Mouse (Mus musculus): ENCODE measurements around the gene Cadps. TPM values are rescaled to one million over a fixed set of nuclear protein-coding genes. Genes with fewer than 3 reads are reported as not detected.
A peak's percentile ranks its signal among the peaks of the same experiment; 100 is the strongest.

Cadps gene
- total RNA-seq, 2 experiments from 2014 or later = 0.08 TPM; not detected in 1

DNA sequence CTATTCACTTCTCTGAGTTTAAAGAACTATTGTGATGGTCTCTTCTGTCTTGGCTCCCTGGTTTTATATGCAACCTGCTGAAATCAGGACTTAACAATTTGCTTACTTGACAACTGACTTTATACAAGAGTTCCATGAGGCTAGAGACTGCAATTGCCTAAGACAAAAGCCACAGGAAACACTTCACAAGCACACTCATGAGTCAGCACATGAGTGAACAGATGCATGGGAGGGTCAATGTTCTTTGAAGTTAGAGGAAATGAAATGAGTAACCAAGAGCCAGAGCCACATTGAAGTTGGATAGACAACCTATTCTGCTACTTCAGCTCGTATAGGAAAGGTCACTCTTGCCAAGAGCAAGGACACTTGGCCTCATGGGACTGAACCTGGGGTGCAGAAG, 71.1 kb downstream of the Cadps start:
- no peak for DNase-seq
- intact Hi-C loops (cut with DNase I) = no loop called here

DNA sequence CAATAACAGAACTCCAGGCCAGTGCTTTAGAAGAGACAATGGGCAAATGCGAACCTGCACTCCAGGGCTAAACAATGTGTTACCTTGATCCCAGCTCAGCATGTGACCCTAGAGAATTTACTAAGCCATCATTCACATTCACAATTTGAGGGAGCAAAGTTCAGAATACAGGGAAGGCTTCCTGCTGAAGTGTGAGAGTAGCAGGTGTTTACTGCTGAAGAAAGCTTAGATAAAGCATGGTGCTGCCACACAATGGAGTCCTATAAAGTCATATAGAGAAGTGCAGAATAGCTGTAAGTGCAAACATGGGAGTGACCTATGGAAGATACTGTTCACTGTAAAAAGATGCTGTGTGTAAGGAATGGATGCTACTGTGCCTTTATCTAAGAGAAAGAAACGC, 91.9 kb downstream of the Cadps start:
- intact Hi-C loops (cut with DNase I) = no loop called here
- no peak for DNase-seq

DNA sequence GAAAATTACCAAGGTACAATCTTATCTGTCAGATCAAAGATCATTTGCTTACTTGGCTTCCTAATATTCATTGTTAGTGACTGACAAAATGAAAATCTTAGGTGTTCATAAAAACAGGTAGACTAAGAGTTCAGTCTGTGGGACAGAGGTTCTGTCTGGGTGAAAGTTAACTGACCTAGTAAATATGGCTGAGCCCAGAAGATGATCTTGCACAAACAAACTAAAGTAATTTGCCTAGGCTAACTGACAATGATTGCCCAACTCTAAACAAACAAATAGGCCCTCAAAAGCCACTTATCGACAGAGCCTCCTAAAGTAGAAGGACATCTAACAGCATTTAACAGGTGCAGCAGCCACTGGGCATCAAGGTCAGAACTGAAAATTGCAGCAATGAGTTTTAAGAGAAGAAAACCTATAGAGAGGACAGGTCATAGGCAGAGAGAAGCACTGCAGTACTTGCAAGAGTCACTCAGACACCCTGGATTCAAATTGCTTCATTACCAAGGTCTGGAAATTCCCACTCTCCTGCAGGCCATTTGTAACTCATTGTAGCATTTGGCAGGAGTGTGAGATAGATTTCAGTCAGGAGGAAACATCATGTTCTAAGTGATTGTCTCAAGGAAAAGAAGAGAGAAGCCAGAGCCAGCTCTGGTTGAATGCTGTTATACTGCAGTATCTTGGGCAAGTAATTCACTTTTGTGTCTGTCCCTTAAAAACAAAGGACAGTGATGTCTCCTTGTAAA, 100.3 kb downstream of the Cadps start:
- intact Hi-C loops (cut with DNase I) = no loop called here
- DNase-seq = no peak

DNA sequence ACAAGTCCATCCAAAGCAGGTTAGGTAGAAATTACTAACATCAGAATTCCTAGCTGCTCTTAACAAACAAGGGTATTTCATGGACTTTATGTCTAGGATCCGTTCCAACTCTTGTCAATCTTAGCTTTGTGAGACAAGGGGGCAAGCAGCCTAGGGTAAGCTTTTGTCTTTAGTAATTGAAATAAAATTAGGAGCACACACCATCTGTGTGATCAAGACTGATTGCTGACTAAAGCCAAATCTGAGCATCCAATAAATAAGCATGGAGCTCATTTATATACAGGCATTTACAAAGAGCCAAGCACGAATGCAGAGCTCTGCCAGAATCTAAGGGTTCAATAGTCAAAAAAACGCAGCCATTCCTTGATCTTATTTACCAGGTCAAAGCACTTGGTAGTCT, 104.1 kb downstream of the Cadps start:
- no peak for DNase-seq
- intact Hi-C loops (cut with DNase I) = no loop called here

DNA sequence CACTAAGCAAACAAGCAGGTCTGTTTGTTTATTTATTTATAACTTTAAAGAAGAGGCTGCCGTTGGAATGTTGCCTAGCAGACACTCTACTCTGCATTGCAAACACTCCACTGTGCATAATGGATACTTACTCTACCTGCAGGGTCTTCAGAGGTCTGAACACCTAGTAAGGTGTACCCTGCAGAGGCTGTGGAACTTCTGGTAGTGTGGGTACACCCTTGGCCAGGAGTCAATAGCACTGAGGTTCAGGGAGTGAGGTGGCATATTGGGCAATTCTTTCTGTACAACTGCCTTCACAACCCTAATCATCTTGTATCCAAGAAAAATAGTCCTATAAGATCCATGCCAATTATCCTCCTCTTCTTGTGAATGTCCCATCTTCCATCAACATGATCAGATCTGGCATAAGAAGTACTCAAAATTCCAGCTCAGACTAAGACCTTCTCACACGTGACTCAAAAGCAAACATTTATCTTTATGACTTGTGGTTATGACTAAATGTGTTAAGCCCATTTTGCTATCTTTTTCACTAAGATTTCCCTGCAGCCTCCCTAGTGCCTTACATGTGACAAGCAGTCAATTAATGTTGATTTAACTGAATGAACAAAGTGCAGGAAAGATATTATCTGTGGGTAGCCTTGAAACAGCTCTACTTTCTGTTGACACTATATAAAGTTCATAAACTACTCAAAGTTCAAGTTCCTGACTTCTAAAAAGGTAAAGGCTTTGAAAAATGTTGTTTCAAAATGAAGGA, 106.8 kb downstream of the Cadps start:
- intact Hi-C loops (cut with DNase I) = no loop called here

DNA sequence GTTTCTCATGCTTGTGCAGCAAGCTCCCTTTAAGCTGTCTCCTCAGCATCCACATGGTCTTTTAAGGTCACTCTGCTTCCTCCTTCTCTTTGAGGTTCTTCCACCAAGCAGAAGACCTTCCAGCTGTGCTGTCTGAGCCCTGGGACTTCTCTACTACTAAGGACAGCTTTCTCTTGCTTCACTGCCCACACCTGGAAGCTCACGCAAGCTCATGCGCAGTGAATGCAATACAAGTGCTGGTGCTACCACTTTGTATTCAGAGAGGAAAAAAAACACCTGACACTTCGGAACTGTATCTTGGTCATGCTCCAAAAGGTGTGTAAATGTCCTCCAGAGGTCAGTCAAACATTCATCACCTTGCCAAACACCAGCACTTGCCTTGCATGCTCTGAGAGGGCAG, 115.5 kb downstream of the Cadps start:
- DNase-seq = no peak
- intact Hi-C loops (cut with DNase I) = no loop called here

More for the DNA sequence above, 106.8 kb downstream of the Cadps start:
- DNase-seq = no peak

DNA sequence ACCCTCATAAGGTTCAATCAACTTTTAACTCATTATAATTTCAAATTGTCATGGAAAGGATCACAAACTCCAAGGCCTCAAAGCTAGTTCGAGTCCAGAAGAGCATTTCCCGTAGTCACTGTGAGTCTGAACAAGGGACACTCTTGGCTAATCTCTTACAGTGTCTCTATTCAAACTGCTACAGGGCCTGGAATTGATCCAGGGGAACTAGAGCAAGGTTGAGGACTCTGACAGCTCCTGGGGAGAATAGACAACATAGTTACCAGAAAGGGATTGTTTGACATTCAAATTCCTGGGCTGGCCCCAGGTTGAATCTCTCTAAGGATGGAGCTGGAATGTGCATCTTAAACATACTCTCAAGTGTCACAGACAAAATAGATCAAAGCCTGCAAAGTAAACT, 118.4 kb downstream of the Cadps start:
- intact Hi-C loops (cut with DNase I) = no loop called here
- DNase-seq = no peak

DNA sequence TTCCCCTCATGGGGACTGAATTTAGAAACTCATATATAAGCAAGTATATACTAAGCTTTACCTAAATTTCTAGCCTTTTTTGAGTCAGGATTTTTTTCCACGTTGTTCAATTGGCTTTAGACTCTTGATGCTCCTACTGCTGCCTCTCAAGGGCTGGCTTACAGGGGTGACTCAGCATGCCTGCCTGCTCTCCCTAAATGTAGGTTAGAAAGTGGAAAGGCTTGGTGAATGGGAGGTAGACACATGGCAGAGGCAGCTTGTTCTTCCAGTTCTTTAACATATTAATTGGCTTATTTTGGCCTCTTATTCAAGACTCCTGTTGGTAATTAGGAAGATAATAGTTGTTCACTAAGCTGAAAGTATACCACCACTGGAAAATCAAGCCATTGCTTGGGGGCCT, 132.7 kb downstream of the Cadps start:
- intact Hi-C loops (cut with DNase I) = no loop called here
- no peak for DNase-seq

DNA sequence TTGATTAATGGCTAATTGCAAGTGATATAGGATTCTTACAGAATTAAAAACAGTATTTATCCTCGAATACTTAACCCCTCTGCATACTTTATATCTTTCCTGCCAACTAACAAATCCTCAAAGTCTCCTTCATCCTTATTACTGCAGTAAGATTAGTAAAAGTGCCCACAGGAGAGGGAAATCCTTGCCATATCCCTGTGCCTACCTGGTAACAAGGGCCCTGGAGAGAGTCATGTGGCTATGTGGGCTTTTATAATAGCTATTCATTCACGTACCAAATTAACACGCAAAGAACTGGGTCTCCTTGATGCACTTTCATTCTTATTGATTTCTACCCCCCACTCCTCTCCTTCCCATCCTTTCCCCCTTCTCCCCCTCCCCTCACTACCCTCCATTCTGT, 137.9 kb downstream of the Cadps start:
- intact Hi-C loops (cut with DNase I) = no loop called here
- DNase-seq = no peak

DNA sequence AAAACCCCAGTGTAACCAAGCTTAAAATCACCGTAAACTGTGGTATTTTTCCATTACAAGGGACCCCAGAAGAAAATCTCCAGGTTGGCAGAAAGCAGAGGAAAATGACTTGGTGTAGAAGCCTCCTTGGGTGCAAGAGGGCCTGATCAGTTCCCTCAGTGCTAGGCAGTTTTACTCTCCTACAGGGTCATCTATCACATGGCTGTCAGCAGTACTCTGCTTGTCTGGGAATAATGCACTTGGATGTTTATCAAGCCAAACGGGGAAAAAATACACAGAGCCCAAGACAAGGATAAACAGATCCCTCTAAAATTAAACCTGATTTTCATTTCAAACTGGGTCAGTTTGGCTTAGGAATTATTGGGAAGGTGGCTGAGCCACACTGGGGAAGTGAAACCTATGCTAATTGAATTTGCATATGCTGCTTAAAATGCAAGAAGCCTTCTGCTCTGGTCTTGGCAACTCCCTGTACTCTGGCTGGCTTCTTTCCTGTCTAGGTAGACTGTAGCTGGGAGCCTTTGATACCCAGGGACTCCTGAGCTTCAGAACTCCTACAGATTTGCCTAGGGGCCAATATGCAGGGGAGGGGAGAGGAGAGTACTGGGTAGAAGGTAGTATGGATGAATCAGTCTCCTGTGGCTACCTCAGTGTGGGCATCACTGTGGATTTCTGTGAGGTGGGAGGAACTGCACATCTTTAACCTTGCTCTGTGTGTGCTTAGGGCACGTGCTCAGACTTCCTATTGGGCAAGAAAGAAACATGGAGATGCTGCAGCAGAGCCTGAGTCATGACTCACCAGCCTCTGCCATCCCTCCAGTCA, 141.8 kb downstream of the Cadps start:
- intact Hi-C loops (cut with DNase I) = no loop called here
- no peak for DNase-seq

DNA sequence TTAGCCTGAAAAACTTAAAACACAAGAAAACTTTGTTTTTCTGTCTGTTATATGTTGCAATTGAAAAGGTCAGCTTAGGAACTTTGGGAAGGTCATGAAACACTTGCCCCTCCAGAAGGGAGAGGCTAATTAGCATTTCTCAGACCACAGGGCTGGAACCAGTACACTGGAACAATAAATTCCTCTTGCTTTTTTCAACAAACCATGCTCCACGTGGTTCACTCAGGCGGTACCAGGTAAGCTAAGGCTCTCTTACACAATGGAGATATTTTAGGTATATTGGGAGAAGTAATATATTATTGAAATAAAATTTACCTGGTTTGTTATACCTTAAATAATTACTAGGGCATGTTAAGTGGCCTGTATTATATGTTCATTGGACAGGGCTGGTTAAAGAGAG, 161.4 kb downstream of the Cadps start:
- DNase-seq = no peak
- intact Hi-C loops (cut with DNase I) = no loop called here

DNA sequence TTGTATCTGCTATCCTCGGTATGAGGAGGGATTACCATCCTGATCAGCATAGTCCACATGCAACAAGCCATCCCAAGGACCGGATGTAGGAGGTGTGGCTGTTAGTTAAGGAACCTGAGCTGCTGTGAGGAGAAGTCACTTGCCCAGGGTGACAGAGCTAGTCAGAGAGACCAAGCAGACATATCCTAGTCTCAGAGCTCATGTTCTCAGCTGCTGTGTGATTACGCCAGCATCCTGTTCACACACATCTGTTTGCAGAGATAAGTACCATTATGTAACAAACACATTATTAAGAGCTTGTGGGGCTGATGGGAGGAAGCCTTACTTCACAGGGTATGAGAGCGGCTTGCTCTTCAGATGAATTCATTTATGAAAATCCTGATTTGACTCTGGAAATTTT, 165.5 kb downstream of the Cadps start:
- DNase-seq = no peak
- intact Hi-C loops (cut with DNase I) = no loop called here

DNA sequence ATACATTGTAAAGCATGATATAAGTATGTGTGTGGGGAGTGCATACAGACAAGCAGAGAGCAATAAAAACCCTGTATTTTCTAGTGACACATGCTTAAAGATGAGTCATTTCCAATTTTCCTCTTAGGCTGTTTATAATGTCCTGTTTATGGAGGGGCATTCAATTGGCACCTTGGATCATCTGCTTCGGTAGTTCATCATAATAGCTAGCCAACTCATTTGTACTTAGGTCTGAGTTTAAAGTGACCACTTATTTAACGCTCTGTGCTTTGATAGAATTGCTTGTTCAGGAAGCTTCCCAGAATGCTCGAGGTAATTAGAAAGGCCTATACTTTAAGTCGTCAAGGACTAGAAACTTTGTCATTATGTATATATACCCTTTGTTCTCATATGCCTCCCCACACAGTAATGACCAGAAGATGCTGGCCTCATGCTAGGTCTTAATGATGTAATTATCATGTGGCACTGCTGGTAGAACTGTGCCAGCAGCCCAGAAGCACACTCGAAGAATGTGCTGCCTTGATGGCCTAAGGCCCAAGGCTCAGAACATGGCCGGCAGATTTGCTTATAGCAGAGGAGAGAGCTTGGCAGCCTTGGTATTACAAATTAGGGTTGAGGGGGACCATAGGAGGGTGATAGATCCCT, 179.9 kb downstream of the Cadps start:
- DNase-seq = no peak
- intact Hi-C loops (cut with DNase I) = no loop called here

DNA sequence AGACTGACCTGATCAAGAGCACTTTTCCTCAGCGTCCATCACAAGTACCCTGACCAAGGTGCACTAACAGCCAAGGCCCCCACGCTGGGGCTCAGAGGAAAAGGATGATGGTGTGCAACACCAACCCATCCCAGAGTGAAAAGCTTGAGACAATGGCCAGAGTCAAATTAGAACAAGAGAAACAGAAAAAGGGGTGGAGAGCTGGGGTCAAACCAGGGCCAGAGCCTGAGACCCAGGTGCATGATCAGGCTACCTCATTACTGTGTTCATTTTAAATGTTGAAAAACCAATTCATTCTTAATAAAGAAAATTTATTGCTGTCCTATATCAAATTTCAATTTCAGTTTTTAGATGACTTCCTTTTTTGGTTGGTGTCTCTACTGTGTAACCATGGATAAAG, 184.1 kb downstream of the Cadps start:
- no peak for DNase-seq
- intact Hi-C loops (cut with DNase I) = no loop called here

DNA sequence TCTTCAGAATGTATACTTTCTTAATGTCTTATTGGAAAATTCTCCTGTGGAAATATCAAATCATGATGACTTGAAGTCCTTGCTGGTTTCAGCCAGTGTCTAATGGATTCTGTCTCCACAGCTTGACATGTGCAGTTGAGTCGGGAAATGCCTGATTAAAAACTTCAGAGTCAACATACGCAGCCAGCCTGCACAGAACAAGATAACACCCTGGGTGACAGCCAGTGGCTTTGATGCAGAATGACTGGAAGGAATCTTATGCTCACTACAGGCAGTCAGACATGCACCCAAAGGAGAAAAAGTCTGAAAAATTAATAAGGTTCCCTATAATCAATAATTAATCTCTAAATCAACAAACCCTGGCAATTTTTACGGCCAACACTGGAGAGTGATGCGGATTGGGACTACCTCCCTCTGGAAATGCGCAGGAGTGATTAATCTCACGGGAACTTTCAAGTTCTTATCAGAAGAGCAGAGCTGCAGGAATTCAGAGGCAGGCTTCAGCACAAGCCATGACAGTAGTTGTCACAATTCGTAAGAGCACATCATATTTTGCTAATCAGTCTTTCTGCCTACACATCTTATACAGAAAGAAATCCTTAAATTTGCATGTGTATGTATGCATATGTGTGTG, 185.6 kb downstream of the Cadps start:
- intact Hi-C loops (cut with DNase I) = no loop called here
- DNase-seq = peak in 1 of 2 experiments; percentile 7

DNA sequence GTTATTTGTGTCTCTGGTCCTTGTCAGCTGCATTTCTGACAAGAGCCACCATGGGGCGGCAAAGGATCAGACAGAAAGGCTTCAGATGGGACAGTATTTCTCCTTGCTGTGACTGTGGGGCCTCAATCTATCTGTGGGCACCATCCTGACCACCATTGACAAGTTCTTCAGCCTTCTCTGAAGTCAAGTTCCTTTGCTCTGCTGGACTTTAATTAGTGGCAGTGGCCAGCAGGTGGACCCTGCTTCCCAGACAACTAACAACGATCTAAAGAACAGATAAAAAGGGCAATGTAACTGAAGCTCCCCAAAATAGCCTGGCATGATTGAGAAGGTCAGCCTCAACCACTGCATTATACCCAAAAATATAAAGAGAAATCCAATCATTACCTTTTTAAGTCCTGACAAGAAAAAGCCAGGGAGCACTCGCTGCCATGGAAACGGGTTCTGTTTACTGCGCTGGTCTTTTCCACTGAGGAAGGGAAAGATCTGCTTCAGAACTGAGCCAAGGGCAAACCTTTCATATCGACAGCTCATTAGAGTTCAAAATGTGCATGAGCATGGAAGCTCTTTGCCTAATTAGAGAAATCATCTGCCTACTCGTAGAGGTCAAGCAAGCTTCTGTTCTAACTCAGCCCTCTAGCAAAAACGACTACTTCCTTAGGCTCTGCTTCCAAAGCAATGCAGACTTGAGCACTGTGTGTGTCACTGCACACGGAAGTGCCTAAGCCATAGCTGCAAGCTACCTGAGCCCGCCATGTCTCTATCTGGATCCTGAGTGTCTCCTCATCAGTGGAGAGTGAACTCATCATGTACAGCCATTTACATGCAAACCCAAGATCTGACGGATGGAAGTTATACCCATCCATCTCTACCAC, 198.4 kb downstream of the Cadps start:
- intact Hi-C loops (cut with DNase I) = loop anchor here (1.0 to 5.0 kb wide), 2 partner anchors 574 to 613 kb away; no protein-coding TSS in a partner anchor
- peak in 1 of 2 experiments; percentile 3 for DNase-seq

DNA sequence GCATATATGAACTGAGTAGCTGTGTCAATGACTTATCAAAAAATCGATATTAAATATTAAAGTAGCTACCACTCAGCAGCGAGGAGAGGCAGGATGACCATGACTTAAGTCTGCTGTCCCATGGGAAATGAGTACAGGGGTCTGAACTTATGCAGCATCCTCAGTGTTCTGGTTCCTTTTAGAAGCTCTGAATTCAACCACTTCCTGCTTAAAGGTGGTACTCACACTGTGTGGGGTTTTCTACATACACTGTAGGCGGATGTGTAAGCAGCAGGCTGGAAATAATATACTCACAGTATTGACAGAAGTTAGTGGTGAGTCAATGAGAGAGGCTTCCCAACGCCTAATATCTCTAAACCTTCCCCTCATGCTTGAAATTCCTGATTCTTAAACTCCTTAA, 215.9 kb downstream of the Cadps start:
- intact Hi-C loops (cut with DNase I) = no loop called here
- no peak for DNase-seq

DNA sequence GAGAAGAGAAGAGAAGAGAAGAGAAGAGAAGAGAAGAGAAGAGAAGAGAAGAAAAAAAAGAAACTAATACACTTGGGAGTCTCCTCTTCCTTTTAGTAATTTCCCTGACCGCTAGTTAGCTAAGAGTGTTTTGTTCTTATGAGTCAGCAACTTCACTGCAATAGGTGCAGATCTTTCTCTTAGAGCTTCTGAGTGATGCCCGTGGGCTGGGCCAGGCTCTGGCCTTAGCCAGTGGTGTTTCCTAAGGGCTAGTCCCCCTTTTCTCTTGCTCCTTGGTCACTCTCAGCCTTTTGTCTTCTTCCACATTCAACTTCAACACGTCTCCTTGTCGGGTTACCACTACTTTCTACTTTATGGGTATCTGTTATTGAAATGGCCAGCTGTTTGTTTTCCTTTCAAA, 216.7 kb downstream of the Cadps start:
- intact Hi-C loops (cut with DNase I) = no loop called here
- no peak for DNase-seq

DNA sequence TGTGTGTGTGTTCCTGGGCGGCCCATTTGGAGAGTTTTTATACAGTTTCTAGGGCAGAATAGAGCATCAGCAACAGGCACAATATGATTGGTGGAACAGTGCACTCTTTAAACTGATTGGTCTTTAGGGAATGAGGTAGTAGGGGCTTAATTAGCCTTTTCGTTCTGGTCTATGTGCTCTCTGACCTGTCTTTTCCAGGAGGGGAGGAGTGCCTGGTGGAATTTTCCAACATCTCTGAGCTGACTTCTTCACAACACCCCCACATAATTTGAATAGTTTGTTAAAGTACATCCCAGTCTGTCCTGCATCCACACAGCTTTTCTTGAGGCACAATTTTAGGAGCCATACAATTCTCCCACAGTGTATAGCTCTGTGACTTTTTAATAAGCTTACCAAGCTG, 220.8 kb downstream of the Cadps start:
- no peak for DNase-seq
- intact Hi-C loops (cut with DNase I) = no loop called here

All from heart, postnatal 36 days (tissue).